Mouse (Mus musculus) frontal cortex, adult 2 months (tissue): ENCODE data around the gene C130026I21Rik. TPM values are rescaled to one million over a fixed set of nuclear protein-coding genes. Genes with fewer than 3 reads are reported as not detected.
A peak's percentile ranks its signal among the peaks of the same experiment; 100 is the strongest.
"Not testable (repeated sequence)": the region's sequence is repeated elsewhere in the genome, so short reads cannot be mapped to it uniquely, and the experiment has no call there.

ENCODE experiments used
- DNase-seq, 2 experiments: peaks; one replicate each; pipeline ENCODE4 v3.0.0; 2022; ENCODE audit warnings: low spot score in 1 of 2; ENCODE audit errors: extremely low spot score in 1 of 2
- polyA plus RNA-seq: library from polyadenylated mRNA; depleted of rRNA; stranded (reverse); fragments of >200 nt; gene quantifications from 2 replicates; pipeline ENCODE4 v1.2.3, GENCODE M21; 2012; rRNA removed

C130026I21Rik gene
- 0.36 TPM in 1 of 2 replicates, not detected in the other for polyA plus RNA-seq

- DNase-seq: not testable (repeated sequence)
These were observed at the start of gene C130026I21Rik for GRCm38 (mm10) chr1:85270466-85270865. C130026I21Rik (minus strand) TSS chr1:85270566.

GRCm38 (mm10) chr1:85287063-85287462 lies 16.7 kb upstream of the C130026I21Rik start:
- DNase-seq: peak in 1 of 2 experiments; percentile 31

- DNase-seq: not testable (repeated sequence)
These were observed 6.1 kb upstream of the C130026I21Rik start for GRCm38 (mm10) chr1:85276421-85276820.

- DNase-seq: not testable (repeated sequence)
These were observed 11.7 kb downstream of the C130026I21Rik start for GRCm38 (mm10) chr1:85258634-85259033.

- not testable (repeated sequence) for DNase-seq
These were observed 15.1 kb downstream of the C130026I21Rik start for GRCm38 (mm10) chr1:85255217-85255616.

- not testable (repeated sequence) for DNase-seq
These were observed 19.2 kb downstream of the C130026I21Rik start for GRCm38 (mm10) chr1:85251211-85251610.

- DNase-seq: not testable (repeated sequence)
These were observed 21.4 kb downstream of the C130026I21Rik start for GRCm38 (mm10) chr1:85248985-85249384.

- not testable (repeated sequence) for DNase-seq
These were observed 23.4 kb downstream of the C130026I21Rik start for GRCm38 (mm10) chr1:85246776-85247460.

- not testable (repeated sequence) for DNase-seq
These were observed 24.1 kb downstream of the C130026I21Rik start for GRCm38 (mm10) chr1:85246266-85246665.

GRCm38 (mm10) chr1:85244941-85245340 lies 25.4 kb downstream of the C130026I21Rik start:
- not testable (repeated sequence) for DNase-seq

- not testable (repeated sequence) for DNase-seq
These were observed 27.3 kb downstream of the C130026I21Rik start for GRCm38 (mm10) chr1:85243023-85243422.

GRCm38 (mm10) chr1:85239018-85239775 lies 31.2 kb downstream of the C130026I21Rik start:
- DNase-seq: not testable (repeated sequence)

- not testable (repeated sequence) for DNase-seq
These were observed 63.8 kb downstream of the C130026I21Rik start for GRCm38 (mm10) chr1:85206531-85206930.

GRCm38 (mm10) chr1:85199523-85199922 lies 70.8 kb downstream of the C130026I21Rik start:
- not testable (repeated sequence) for DNase-seq

GRCm38 (mm10) chr1:85198647-85199350 lies 71.6 kb downstream of the C130026I21Rik start:
- DNase-seq: not testable (repeated sequence)

GRCm38 (mm10) chr1:85196732-85197131 lies 73.6 kb downstream of the C130026I21Rik start:
- DNase-seq: not testable (repeated sequence)

- DNase-seq: not testable (repeated sequence)
These were observed 76.6 kb downstream of the C130026I21Rik start for GRCm38 (mm10) chr1:85193761-85194160.

GRCm38 (mm10) chr1:85181981-85182380 lies 88.4 kb downstream of the C130026I21Rik start:
- DNase-seq: not testable (repeated sequence)

GRCm38 (mm10) chr1:85178971-85179370 lies 91.4 kb downstream of the C130026I21Rik start:
- DNase-seq: not testable (repeated sequence)

- DNase-seq: not testable (repeated sequence)
These were observed 107.5 kb downstream of the C130026I21Rik start for GRCm38 (mm10) chr1:85162841-85163240.

- DNase-seq: not testable (repeated sequence)
These were observed 115.2 kb downstream of the C130026I21Rik start for GRCm38 (mm10) chr1:85155151-85155550.
